Mouse (Mus musculus): ENCODE data around the gene Eef1akmt2.

The Eef1akmt2 gene

DNA sequence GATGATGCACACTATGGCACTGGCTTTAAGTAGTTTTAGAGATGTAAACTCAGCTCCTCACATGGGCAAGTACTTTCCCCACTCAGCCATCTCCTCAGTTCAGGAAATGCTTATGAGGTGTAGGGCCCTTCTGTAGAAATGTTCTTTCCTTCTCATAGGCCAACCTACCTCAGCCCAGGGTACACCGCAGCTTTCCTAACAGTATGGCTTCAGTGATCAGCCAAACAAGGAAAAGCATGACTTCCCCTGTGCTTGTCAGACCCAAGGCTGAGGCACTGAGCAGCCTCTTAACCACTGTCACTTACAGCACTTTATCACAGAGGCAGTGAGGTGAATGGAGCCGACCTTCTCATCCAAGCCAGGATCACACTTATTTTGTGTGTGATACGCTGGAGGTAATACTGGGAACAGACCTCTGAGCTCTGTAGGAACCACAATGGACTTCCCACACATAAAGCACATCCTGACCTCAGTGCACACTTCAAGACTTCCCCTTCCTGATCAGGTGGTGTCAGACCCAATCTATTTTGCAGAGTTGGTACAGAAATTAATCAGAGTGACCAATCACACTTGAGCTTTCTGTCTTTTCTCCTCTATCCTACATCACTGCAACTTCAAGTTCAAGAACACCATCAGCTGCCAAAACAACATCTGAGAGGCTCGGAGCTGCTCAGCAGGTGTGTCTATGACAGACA, 64.8 kb downstream of the Eef1akmt2 start:
- DNase-seq (ENCODE audit: low read depth) = no peak

DNA sequence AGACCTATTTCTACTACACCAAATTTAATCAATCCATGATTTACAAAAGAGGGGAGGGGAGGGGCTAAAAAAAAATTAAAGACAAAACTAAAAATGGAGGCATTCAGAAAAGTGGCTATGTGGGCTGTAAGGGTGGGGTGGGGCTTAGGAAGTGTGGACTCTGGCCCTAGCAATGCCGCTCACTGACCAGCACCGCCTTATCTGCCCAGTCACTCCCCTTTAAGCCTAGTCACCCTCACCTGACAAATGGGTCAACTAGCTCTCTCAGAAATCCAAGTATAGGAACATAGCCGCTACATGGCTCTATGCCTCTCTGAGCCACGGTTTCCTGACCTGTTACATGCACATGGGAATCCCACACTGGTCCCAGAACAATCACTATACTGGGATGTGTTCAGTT, 65.5 kb downstream of the Eef1akmt2 start:
- DNase-seq (ENCODE audit: low read depth) = no peak

DNA sequence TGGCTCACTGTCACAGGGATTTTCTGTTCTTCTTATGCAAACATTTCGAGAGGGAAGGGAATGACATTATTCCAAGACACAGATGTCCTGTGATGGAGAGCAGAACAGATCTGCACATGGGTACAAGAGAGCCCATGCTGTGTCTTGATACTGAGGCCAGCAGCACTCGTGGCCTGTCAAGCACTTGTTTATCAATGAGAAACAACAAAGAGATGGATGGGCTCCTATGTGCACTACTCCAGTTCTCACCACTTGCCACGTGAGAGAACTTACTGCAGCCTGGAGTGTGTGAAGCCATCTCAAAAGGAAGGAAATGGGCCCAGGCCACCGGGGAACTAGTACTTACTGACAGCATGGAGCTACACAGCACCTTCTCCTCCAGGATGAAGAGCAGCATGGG, 66.0 kb downstream of the Eef1akmt2 start:
- no peak for DNase-seq (ENCODE audit: low read depth)

DNA sequence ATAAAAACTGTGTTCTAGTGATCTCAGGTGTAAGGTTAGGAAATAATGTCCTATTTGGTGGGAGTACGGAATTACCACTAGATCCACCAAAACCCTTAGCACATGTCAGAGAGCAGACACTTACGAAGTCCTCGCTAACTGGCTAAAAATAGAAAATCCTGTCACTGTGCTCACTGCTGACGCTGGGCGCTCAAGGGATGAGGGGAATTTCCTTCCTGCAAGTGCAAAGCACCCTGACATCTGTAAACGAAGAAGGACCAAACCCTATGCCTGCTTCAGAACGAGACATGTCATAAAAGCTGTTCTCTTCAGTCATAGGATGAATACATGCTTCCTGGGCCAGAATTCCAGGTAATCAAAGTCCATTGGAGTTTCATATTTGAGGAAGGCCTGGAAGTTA, 66.5 kb downstream of the Eef1akmt2 start:
- no peak for DNase-seq (ENCODE audit: low read depth)

DNA sequence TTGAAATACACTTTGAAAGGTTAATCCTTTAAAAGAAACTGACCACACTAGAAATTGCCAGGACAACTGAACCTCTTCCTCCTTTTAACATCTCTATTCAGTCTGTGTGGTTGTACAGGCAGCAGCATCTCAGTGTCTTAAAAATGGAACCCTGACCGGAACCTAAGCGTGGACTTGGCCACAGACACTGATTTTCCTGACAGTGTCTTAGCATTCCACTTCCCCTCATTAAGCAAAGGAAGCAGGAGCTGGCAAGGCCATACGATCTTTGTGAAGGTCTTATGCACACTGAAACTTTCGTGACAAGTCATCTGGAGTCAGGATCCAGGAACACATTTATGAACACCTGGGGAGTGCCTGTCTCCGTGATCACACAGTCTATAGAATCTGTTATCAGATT, 68.4 kb downstream of the Eef1akmt2 start:
- DNase-seq (ENCODE audit: low read depth) = no peak

DNA sequence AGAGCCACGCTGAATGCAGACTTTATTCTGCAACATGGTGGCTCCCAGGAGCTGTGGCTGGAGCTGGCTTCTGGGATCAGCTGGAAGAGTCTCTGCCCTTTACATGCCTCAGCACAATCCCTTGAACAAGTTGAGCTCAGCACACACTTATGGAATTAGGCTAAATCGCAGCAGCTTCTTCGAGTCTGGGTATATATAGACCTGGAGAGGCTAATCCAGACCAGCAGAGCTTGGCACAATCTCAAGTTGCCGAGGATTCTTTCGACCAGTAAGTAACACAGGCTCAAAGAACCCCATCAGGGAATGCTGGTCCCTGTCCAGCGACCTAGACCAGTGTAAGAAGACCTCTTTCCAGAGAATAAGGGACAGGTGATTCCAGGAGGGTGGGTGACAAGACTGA, 70.6 kb downstream of the Eef1akmt2 start:
- no peak for DNase-seq (ENCODE audit: low read depth)

DNA sequence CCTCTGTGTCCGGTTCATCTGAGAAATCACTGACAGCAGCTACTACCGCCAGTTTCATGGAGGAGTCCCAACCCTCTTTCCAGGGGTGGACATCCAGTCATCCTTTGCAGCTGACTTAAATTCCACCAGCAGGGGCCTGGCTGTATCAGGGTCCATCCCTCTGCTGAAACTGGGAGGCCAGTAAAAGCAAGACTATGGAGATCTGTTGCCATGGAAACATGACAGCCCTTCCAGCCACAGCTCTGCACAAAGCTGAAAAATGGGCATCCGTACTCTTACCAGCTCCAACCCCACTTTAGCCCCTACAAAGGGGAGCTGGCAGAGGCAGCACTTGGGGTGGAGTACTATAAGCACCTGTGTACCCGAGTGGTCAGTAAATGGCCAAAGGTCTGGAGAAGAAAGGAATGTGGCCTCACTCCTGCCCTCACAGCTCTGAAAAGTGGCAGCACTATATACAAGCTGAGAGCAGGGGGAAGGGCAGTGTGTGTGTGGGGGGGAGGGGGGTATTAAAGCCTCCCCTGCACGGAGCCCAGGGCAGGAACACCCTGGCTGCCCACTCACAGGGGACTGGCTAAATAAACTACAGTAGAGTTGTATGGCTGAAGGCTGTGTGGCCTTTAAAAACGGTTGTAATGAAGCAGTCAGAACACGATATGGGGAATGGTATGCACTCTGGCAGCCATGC, 71.2 kb downstream of the Eef1akmt2 start:
- DNase-seq (ENCODE audit: low read depth) = no peak

DNA sequence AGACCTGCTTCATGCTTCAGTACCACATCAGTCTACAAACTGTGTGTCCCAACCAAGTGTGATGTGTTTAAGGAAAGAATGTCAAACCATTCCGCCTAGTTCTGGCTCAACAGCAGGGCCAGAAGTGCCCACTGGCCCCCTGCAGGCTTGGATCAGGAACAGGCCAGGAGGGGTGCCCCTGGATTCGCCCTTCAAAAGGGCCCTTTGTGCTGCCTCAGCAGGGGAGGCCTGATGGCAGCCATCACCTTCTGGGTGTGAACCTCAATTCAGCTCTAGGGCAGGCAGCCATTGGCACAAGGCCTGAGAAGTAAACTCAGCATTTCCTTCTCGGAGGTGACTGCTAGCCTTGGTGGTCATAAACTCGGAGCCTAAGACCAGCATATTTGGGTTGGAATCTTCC, 71.9 kb downstream of the Eef1akmt2 start:
- DNase-seq (ENCODE audit: low read depth) = peak; percentile 91

DNA sequence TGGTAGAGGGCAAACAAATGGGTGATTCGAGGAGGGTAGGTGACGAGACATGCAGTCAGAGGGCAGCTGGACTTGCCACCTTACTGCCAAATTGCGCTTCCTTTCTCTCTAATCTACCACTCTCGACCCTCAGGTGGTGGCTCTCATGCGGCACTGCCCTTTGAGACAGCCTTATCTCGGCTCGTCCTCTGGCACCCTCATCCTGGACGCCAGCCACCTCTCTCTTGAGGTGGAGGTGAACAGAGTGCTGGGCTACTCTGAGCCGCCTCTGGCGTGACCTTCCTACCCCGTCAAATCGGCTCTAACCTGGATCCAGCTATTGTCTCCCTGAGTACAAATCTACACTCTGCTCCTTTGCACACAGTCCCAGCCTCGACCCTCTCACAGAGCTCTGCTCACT, 73.8 kb downstream of the Eef1akmt2 start:
- DNase-seq (ENCODE audit: low read depth) = no peak

DNA sequence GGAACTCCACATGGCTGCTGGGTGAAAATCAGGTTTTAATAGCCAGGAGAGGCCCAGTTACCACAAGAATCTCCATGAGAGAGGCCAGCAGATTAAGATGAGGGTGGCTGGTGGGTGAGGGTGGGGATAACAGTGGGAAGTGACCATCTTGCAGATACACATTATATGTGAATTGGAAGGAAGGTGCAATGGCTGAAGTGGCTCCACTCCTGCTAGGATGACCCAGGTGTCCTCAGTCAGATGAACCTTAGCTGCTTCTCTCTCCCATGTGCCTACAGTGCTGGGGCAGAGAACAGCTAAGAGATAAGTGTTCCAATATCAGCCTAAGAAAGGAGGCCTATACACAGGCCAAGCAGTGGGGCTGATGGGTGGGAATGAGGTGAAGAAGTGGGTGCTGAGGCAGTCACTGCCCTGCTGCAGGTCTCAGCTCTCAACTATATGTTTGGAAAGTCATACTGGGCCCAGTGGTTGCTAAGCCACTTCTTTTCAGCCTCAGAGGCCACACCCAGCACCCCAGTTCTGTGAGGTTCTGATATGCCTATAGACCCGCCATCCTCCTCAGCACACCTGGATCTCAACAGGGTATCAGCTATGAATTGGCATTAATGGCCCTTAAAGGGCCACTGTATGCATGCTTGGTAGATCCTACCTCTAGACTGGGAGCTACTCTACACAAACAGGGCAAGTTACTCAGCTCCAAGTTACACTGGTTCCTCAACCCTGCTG, 74.6 kb downstream of the Eef1akmt2 start:
- DNase-seq (ENCODE audit: low read depth) = no peak
